Mouse (Mus musculus) lung, embryonic 16.5 days (tissue): ENCODE data around the gene Got1. TPM values are rescaled to one million over a fixed set of nuclear protein-coding genes. Genes with fewer than 3 reads are reported as not detected.

ENCODE experiments used
- ATAC-seq: fragments of 200-750 bp; cut with Nextera tagmentation; 2 replicates; pipeline ENCODE4 v1.8.0; 2017; ENCODE audit warnings: low read depth, mild to moderate bottlenecking, moderate library complexity
- H3K27ac ChIP-seq: fragments of 300-500 bp; sonication (generic); 2 replicates; pipeline ENCODE4 v1.5.1; 2014; ENCODE audit warnings: mild to moderate bottlenecking, control low read depth, low read length
- H3K27me3 ChIP-seq: fragments of 300-500 bp; sonication (generic); 2 replicates; pipeline ENCODE4 v1.6.1; 2014; ENCODE audit warnings: low read depth, low read length, mixed read lengths; ENCODE audit not compliant: control insufficient read depth, insufficient read depth
- H3K36me3 ChIP-seq: fragments of 300-500 bp; sonication (generic); 2 replicates; pipeline ENCODE4 v1.6.1; 2014; ENCODE audit warnings: low read length; ENCODE audit not compliant: control insufficient read depth, insufficient read depth
- H3K4me1 ChIP-seq: fragments of 300-500 bp; sonication (generic); replicated peaks from 2 replicates; pipeline ENCODE4 v1.6.1; 2014; ENCODE audit warnings: low read length, mixed read lengths; ENCODE audit not compliant: control insufficient read depth, insufficient read depth
- H3K4me2 ChIP-seq: fragments of 300-500 bp; sonication (generic); 2 replicates; pipeline ENCODE4 v1.6.1; 2014; ENCODE audit warnings: low read depth, low read length, control low read depth
- H3K4me3 ChIP-seq: fragments of 300-500 bp; sonication (generic); 2 replicates; pipeline ENCODE4 v1.5.1; 2014; ENCODE audit warnings: mild to moderate bottlenecking, low read length, control low read depth
- H3K9ac ChIP-seq: fragments of 300-500 bp; sonication (generic); 2 replicates; pipeline ENCODE4 v1.6.1; 2014; ENCODE audit warnings: low read length, control low read depth
- H3K9me3 ChIP-seq: fragments of 300-500 bp; sonication (generic); 2 replicates; pipeline ENCODE4 v1.6.1; 2016; ENCODE audit warnings: low read length; ENCODE audit not compliant: control insufficient read depth
- WGBS: fragments of 180-500 bp; shearing (Covaris S2); extraction: QIAGEN DNeasy Blood & Tissue Kit; methylation state at CpG from one replicate; pipeline ENCODE4 v1.1.7; 2014; 5-methylcytosine and 5-hydroxymethylcytosine counted together
- polyA plus RNA-seq: library from polyadenylated mRNA; unstranded; fragments of >200 nt; fragmentation: Nextera tagmentation; extraction: Ambion mirVana; gene quantifications from 2 replicates; pipeline ENCODE4 v1.2.1, GENCODE M21; 2015

The Got1 gene
- polyA plus RNA-seq, 1 experiment from 2014 or later = 26.4 TPM

- WGBS = 63% methylated on average over 9 of the region's 9 CpGs
- no peak for ATAC-seq
Observed at GRCm38 (mm10) chr19:43480512-43480911, 43.9 kb downstream of the Got1 start.

GRCm38 (mm10) chr19:43479431-43479830 lies 45.0 kb downstream of the Got1 start:
- 69% methylated on average over 5 of the region's 5 CpGs for WGBS
- Histone ChIP-seq H3K9me3 (no peaks in the 10 kb centered on the region), H3K4me1 (no peaks in the 10 kb centered on the region), H3K27ac (no peak overlapping the region), H3K36me3 (no peaks in the 10 kb centered on the region), H3K27me3 (no peaks in the 10 kb centered on the region), H3K4me2 (no peak overlapping the region), H3K9ac (no peak overlapping the region), H3K4me3 (no peak overlapping the region)
- ATAC-seq = no peak

More at GRCm38 (mm10) chr19:43480512-43480911, 43.9 kb downstream of the Got1 start:
- Histone ChIP-seq H3K27ac (no peak overlapping the region), H3K9me3 (no peaks in the 10 kb centered on the region), H3K36me3 (no peaks in the 10 kb centered on the region), H3K4me1 (no peaks in the 10 kb centered on the region), H3K9ac (no peak overlapping the region), H3K4me3 (no peak overlapping the region), H3K4me2 (no peak overlapping the region), H3K27me3 (no peaks in the 10 kb centered on the region)

- Histone ChIP-seq H3K9ac (no peak overlapping the region), H3K4me1 (no peaks in the 10 kb centered on the region), H3K9me3 (no peaks in the 10 kb centered on the region), H3K27me3 (no peaks in the 10 kb centered on the region), H3K36me3 (no peaks in the 10 kb centered on the region), H3K4me3 (no peak overlapping the region), H3K4me2 (no peak overlapping the region), H3K27ac (no peak overlapping the region)
- ATAC-seq = no peak
- 14% methylated on average over 5 of the region's 5 CpGs for WGBS
Observed at GRCm38 (mm10) chr19:43478891-43479290, 45.5 kb downstream of the Got1 start.

DNA sequence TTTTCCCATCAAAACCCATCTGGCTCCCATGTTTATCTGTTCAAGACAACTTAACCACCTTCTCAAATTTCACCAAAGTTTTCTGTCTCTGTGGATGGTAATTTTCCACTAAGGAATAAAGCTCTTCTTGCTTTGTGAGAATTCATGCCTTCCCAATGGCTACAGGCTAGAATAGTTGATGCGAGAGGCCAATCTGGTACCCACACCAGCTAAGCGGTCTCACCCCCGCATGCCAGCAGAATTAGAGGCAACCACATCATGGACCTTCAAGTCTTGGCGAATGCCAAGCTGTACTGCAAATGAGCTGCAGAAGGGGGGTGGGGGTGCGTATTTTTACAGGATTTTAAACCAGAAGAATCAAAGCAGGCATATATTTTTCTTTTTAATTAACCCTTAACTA lies 47.0 kb downstream of the Got1 start:
- Histone ChIP-seq H3K4me2 (no peak overlapping the region), H3K9ac (no peak overlapping the region), H3K9me3 (no peaks in the 10 kb centered on the region), H3K27ac (no peak overlapping the region), H3K36me3 (no peaks in the 10 kb centered on the region), H3K4me1 (no peaks in the 10 kb centered on the region), H3K4me3 (no peak overlapping the region), H3K27me3 (no peaks in the 10 kb centered on the region)
- WGBS = 81% methylated on average over 5 of the region's 5 CpGs
- ATAC-seq = no peak

GRCm38 (mm10) chr19:43476063-43476462 lies 48.3 kb downstream of the Got1 start:
- no peaks in the 10 kb centered on the region for H3K36me3 ChIP-seq
- no peak overlapping the region for H3K9ac ChIP-seq
- no peak overlapping the region for H3K4me3 ChIP-seq
- ATAC-seq = no peak
- no peaks in the 10 kb centered on the region for H3K4me1 ChIP-seq
- H3K27me3 ChIP-seq = no peaks in the 10 kb centered on the region
- 40% methylated on average over 7 of the region's 7 CpGs for WGBS
- no peaks in the 10 kb centered on the region for H3K9me3 ChIP-seq
- H3K27ac ChIP-seq = no peak overlapping the region
- no peak overlapping the region for H3K4me2 ChIP-seq

- no peak overlapping the region for H3K27ac ChIP-seq
- H3K4me3 ChIP-seq = no peak overlapping the region
- 25% methylated on average over 2 of the region's 2 CpGs for WGBS
- no peak for ATAC-seq
- no peaks in the 10 kb centered on the region for H3K4me1 ChIP-seq
- no peaks in the 10 kb centered on the region for H3K27me3 ChIP-seq
- H3K36me3 ChIP-seq = no peaks in the 10 kb centered on the region
- H3K9me3 ChIP-seq = no peaks in the 10 kb centered on the region
- H3K4me2 ChIP-seq = no peak overlapping the region
- H3K9ac ChIP-seq = no peak overlapping the region
Observed at GRCm38 (mm10) chr19:43475642-43476041, 48.8 kb downstream of the Got1 start.

GRCm38 (mm10) chr19:43472781-43473180 lies 51.6 kb downstream of the Got1 start:
- no peaks in the 10 kb centered on the region for H3K36me3 ChIP-seq
- H3K4me1 ChIP-seq = no peaks in the 10 kb centered on the region
- H3K27me3 ChIP-seq = no peaks in the 10 kb centered on the region
- ATAC-seq = no peak
- H3K9ac ChIP-seq = no peak overlapping the region
- H3K27ac ChIP-seq = no peak overlapping the region
- 84% methylated on average over 7 of the region's 7 CpGs for WGBS
- no peaks in the 10 kb centered on the region for H3K9me3 ChIP-seq
- no peak overlapping the region for H3K4me2 ChIP-seq
- H3K4me3 ChIP-seq = no peak overlapping the region

GRCm38 (mm10) chr19:43472331-43472730 lies 52.1 kb downstream of the Got1 start:
- WGBS = 73% methylated on average over 8 of the region's 8 CpGs
- Histone ChIP-seq H3K4me1 (no peaks in the 10 kb centered on the region), H3K36me3 (no peaks in the 10 kb centered on the region), H3K4me2 (no peak overlapping the region), H3K27ac (no peak overlapping the region), H3K27me3 (no peaks in the 10 kb centered on the region), H3K4me3 (no peak overlapping the region), H3K9me3 (no peaks in the 10 kb centered on the region), H3K9ac (no peak overlapping the region)
- ATAC-seq = no peak

- no peak for ATAC-seq
- no peaks in the 10 kb centered on the region for H3K36me3 ChIP-seq
- no peaks in the 10 kb centered on the region for H3K27me3 ChIP-seq
- H3K4me3 ChIP-seq = no peak overlapping the region
- no peaks in the 10 kb centered on the region for H3K9me3 ChIP-seq
- 53% methylated on average over 7 of the region's 7 CpGs for WGBS
- H3K9ac ChIP-seq = no peak overlapping the region
- H3K4me1 ChIP-seq = no peaks in the 10 kb centered on the region
- H3K4me2 ChIP-seq = no peak overlapping the region
- H3K27ac ChIP-seq = no peak overlapping the region
Observed at GRCm38 (mm10) chr19:43469333-43469732, 55.1 kb downstream of the Got1 start.
